Mouse (Mus musculus) heart, postnatal 25 days (tissue): Measurements from ENCODE around the gene Glod4. TPM values are rescaled to one million over a fixed set of nuclear protein-coding genes. Genes with fewer than 3 reads are reported as not detected.

Experiments
- DNase-seq: peaks from one replicate; pipeline ENCODE4 v3.0.0; 2022; ENCODE audit warnings: low spot score
- intact Hi-C: fragments of 180-260 bp; cut with DNase I; formaldehyde crosslinking; loops from one replicate; pipeline ENCODE4 v1.15.1; 2025
- total RNA-seq, 2 experiments: library from RNA; stranded (reverse); gene quantifications; 2 replicates each; pipeline ENCODE4 v1.2.3; 2021

Glod4 gene
- total RNA-seq, 2 experiments from 2014 or later: 34.8 to 41.1 TPM

DNA sequence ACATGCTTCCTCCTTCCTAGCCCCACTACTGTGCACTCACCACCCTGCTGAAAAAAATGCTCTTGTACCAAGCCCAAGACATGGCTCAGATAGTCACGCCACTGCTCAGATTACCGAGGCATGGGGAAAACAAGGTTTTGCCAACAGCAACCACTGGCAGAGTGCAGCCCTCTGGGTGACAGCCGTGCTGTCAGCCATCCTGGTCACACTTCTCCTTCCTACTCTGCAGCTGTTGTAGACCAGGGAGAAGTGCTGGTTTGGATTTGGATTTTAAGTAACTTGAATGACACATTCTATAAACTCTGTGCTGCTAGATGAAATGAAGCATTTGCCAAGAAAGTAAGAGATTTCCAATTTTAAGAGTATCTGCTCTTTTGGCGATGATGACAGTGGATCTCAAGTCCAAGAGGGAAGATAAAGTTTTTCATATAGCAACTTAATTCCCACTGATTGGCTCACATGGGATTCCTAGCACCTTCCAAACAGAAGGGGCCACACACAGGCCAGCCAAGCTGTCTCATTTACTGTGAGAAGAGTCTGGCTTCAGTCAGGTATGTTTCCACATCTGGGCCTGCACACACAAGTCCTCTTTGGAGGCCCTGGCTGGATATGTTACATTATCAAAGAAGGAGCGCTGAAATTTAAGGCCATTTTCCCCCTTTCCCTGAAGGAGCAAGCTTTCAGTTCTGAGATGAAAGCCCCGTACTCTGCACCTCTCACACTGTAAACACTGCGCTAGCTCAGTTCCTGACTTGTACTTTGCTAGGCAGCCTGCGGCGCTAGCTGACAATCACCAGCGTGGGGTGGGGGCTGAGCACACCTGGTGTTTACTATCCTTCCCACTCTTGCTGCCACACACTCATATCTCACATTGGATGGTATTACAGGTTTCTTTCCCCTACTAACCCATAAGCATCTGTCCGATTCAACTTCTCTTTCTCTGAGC lies 136.7 kb downstream of the Glod4 start:
- intact Hi-C loops: no loop called here
- no peak for DNase-seq

DNA sequence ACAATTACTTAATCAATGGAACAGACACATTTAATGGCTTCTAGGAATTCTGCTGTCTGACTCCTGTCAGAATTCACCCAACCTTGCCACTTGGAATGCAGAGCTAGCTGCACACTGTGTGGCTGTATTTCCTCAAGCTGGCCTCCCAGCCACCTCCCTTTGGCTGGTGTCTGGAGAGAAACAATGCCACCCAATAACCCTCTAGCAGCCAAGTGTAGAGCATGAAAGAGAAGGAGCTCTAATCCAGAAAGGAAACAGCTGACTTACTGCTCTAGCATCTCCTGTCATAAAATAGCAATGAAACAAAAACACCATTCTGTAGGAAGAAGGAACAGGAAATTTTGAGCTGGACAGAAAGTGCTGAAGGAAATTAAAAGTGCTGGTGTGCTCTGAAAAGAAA lies 142.4 kb downstream of the Glod4 start:
- intact Hi-C loops: no loop called here
- DNase-seq: no peak

DNA sequence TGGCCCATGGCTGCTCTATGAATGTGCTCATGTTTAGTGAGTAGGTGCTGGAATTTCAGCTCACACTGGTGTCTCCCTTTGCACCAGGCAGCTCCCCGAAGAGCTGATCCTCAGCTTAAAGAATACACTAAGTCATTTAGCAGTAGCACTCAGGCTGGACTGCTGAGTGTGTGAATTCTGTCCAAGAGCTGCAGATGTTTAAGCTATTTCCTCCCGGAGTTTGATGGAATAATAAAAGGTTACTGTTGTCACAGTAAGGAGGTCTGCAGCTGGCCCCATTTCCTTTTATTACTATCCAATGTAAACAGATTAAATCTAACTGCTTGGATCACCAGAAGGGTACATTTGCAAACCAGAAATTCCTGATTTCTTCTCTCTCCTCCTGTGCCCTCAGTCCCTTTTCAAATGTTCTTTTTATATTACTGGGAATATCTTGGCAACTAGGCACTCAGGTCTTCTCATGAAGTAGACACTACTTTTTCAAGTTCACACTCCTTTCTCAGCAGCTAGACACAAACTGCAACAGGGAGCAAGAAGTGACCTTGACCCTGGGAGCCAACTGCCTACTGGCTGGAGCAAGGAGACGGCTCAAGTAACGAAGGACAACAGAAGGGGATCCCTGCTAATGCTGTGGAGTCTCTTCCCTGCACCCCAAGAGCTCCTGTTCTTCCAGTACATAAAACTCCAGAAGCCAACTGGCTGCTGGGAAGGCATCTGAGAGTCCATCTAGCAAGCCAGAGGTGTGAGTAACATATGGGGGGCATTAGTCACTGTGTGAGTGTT lies 144.1 kb downstream of the Glod4 start:
- intact Hi-C loops: no loop called here

DNA sequence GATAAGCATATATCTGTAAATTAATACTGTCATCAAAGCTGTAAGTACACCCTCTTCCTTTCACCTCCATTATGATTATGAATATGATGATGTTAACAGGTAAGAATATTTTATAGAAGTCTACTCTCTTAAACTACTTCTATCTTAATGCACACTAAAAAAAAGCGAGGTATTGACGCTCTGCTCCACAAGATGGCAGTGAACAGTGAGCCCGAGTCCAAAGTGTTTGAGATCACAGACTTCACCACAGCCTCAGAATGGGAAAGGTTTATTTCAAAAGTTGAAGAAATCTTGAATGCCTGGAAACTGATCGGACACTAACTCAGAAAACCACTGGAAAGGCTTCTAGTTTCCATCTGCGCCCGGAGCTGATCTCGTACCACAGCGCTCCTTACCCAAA lies 149.9 kb downstream of the Glod4 start:
- no peak for DNase-seq
- intact Hi-C loops: no loop called here

More for the DNA sequence above, 144.1 kb downstream of the Glod4 start:
- no peak for DNase-seq

DNA sequence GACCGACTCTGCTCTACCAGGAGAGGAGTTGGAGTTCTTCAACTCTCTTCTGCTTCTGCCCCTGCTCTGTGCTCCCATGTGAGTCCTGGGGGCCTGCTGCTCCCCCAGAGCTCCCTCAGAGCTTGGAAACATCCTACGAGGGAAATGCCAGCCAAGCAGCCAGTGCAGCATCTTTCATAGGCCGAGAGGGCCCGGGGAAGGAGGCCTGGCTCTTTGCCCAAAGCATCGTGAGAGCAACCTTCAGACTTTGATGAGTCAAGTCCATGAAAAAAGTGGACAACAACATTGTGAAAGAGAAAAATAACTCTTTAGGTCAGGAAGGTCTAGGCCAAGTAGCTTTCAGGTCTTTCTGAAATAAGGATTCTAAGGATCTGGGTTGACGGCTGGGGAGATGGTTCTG lies 153.7 kb downstream of the Glod4 start:
- intact Hi-C loops: loop anchor here (10.0 kb wide), 1 partner anchor 45 kb away; no protein-coding TSS in a partner anchor

DNA sequence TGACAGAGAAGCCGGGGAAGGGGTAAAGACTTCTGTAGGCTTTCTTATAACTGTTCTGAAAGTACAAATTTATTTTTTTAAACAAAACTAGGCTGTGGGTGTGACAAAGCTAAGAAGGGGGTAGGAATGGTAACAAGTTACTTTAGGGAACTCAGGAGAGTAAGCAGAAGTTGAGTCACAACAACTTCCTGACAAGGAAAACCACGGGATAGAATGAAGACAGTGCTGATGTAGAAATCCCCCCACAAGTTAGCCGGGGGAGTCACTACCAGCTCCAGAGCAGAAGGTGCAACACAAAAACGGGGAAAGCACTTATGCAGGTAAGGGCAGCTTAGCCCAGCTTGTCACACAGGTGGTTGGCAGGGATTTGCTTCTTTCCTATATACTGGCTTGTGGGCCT lies 155.0 kb downstream of the Glod4 start:
- intact Hi-C loops: loop anchor here (10.0 kb wide), 1 partner anchor 46 kb away; no protein-coding TSS in a partner anchor

More for the DNA sequence above, 153.7 kb downstream of the Glod4 start:
- DNase-seq: no peak

DNA sequence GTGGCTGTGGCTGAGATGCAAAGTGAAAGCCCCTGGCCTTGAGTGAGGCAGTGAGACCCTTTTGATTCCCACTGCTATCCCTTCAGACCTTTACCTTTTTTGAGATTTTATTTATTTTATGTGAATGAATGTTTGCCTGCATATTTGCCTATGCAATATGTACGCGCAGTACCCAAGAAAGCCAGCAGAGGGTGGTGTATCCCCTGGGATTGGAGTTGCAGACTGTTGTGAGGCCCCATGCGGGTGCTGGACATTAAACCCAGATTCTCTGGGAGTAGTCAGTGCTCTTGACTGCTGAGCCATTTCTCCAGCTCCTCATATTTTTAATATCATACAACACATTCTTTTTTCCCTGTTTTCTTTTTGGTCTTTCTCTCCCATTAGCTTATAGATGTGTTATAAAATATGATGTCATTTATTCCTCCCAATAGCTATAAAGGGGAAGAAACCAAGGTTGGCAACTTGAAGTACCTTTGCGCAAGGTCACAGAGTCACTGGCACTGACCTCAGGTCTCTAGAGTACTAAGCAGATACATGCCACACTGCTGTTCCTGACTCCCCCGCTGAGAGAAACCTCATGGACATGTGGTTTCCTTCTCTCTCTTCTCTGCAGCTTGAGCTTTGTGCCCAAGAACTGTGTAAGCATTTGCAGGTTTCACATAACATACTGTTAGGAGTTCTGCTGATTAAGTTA lies 157.5 kb downstream of the Glod4 start:
- DNase-seq: no peak
- intact Hi-C loops: loop anchor here (1.0 to 10.0 kb wide), 2 partner anchors 49 to 81 kb away; no protein-coding TSS in a partner anchor

More for the DNA sequence above, 155.0 kb downstream of the Glod4 start:
- DNase-seq: no peak

DNA sequence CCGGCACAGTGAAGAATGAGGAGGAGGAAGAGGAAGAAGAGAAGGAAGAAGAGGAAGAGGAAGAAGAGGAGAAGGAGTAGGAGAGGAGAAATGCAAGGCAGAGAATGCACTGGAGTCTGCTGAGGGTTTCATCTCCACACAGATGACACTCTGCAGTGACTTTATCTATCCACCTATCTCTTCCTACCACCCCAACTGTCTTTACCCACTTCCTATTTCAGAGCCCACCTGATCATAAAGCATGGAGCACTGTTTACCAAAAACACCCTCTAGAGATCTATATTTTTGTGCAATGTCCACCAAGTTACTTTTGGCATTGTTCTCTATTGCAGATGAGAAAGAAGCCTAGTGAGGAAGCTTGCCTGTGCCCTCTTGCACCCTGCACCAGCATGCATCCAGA lies 158.6 kb downstream of the Glod4 start:
- no peak for DNase-seq
- intact Hi-C loops: loop anchor here (5.0 to 10.0 kb wide), 2 partner anchors 50 to 58 kb away; partner anchors contain the start of gene Rflnb

DNA sequence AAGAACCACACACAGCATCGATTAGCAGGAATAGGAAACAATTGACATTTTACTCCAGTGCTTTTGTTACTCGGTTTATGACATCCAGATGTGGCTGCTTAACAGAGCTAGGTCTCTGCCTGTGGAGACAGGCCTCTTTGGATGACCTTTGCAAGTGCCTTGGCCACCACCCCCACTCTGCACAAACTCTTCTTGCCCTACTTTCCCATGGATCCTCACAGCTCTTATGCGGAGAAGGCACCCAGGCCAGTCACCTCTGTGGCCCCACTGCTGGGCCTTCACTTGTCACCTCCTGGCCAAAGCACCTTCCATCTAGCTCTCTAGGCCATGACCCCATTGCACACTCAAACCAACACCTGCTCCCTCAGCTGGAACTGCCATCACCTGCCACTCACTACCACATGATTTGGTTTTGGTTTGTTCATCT lies 159.6 kb downstream of the Glod4 start:
- intact Hi-C loops: loop anchor here (5.0 to 10.0 kb wide), 2 partner anchors 51 to 57 kb away; partner anchors contain the start of gene Rflnb
- DNase-seq: no peak

DNA sequence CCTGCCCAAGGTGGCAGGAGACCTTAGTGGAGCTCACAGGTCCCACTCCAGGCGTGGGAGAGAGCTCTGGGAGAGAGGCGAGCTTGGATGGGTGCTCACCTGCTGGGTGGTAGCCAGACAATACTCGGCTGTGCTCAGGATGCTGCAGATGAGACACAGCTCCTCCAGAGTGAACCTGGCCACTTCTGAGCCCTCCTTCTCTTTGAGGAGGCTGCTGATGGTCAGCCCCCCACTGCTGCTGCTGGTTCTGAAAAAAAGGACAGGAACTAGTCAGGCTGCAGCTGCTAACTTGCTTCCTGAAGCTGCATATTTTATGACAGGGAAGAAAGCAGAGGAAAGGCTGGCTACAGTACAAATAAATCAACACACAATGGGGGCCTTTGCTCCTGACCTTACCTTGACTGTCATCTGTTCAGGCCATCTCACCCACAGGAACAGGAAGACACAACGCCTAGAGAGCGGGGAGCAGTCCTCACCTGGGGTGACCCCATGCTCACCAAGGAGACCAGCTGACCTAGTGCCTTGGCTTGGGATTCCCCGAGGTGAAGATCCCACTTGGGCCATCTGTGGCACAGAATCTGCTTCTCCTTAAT lies 162.4 kb downstream of the Glod4 start:
- intact Hi-C loops: loop anchor here (2.0 to 10.0 kb wide), 3 partner anchors 40 to 54 kb away; partner anchors contain the start of gene Rflnb
- DNase-seq: peak; percentile 20

DNA sequence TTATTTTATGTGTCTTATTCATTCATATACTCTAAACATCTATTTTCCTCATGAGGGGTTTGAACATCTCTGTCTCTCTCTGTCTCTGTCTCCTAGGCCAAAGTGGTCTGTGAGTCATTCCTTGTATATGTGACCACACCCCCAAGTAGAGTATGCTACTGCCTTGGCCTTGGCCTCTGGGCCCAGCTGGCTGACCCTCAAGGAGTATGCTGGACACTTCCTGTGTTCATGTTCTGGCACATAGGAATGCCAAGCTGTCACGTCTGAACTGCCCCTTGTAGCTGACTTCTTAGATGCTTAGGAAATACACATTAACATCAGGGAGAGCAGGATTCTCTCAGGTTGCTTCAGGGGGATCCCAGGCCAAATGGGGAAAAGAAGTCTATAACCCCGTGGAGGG lies 163.2 kb downstream of the Glod4 start:
- DNase-seq: no peak
- intact Hi-C loops: loop anchor here (2.0 to 10.0 kb wide), 3 partner anchors 39 to 55 kb away; partner anchors contain the start of gene Rflnb

DNA sequence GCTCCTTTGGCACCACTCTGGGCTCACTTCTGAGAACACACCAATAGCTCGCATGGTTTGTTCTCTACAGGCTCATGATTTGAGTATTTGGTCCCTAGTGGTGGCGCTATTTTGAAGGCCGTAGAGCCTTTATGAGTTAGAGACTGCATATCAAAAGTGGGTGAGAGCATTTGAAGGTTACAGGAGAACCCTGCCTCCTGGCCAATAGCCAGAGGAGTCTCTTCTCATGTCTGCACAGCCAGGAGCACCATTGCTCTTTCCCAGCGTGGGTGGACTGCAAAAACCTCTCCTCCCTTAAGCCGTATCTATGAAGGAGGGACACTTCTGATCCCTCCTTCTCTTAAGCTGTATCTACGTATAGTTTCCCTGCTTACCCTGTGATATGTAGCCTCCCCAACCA lies 166.2 kb downstream of the Glod4 start:
- intact Hi-C loops: no loop called here
- DNase-seq: no peak

DNA sequence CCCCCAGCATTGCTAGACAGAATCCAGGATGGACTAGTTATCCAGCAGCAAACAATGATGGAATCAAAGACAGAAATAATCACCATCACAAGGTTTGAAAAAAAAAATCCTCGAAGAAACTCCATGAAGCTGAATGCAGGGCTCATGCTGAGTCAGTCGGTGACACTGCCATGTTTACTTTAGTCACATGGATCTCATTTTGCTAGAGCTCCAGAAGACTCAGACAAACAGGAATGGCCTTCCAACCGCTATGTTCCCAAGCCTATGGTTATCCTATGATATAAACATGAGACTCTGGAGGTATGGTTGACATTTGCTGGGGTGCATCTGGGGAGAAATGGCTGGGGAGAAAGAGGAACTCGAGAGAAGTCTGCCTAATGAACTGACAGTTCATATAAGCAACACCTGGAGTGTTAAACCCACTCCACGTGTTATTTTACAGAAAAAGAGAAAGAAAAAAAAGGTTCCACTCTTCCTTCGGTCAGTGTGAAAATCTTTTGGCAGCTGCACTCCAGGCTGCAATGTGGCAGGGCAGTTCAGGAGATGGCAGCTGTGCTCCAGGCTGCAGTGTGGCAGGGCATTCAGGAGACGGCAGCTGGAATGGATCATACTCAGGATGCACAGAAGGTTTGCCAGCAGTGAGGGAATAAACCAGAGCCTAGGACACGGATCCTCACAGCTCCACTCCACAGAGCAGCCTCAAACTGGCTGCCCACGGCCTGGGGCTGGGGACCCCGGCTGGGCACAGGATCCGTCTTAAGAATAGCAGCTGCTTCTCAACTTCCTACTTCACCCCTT lies 169.0 kb downstream of the Glod4 start:
- intact Hi-C loops: no loop called here
- DNase-seq: no peak

Other genes starting within 250 kb of the Glod4 start
- not detected for gene 1700016K19Rik, start 243.8 kb downstream of the Glod4 start, total RNA-seq
- 10 to 100 TPM; 42.5 to 51.7 TPM for gene Rflnb, start 215.9 kb downstream of the Glod4 start, total RNA-seq
- 10 to 100 TPM; 26.1 to 30.3 TPM for gene Vps53, start 64.1 kb downstream of the Glod4 start, total RNA-seq
- gene Fam57a, start 64.1 kb downstream of the Glod4 start, total RNA-seq: 1 to 10 TPM; 4.1 TPM
- not detected for gene Dbil5, start 26.1 kb downstream of the Glod4 start, total RNA-seq
- 1 to 10 TPM; 1.4 to 3.2 TPM for gene Gemin4, start 26.1 kb downstream of the Glod4 start, total RNA-seq
- 10 to 100 TPM; 23.1 to 25.0 TPM for gene Mrm3, start within 50 bp of the Glod4 start, total RNA-seq
- 10 to 100 TPM; 11.6 to 14.8 TPM for gene Nxn, start 155.4 kb upstream of the Glod4 start, total RNA-seq
- 10 to 100 TPM; 51.1 to 57.1 TPM for gene Timm22, start 163.2 kb upstream of the Glod4 start, total RNA-seq